Mouse (Mus musculus): ENCODE measurements around the gene Gfra1. TPM values are rescaled to one million over a fixed set of nuclear protein-coding genes. Genes with fewer than 3 reads are reported as not detected.

The Gfra1 gene
- polyA plus RNA-seq, 2 experiments from 2014 or later: 1.1 to 1.7 TPM

- ATAC-seq: no peak
Observed at GRCm38 (mm10) chr19:58389466-58389865, 66.2 kb downstream of the Gfra1 start.

- ATAC-seq: no peak
Observed at GRCm38 (mm10) chr19:58388851-58389447, 66.8 kb downstream of the Gfra1 start.

- ATAC-seq: no peak
Observed at GRCm38 (mm10) chr19:58383273-58383672, 72.4 kb downstream of the Gfra1 start.

DNA sequence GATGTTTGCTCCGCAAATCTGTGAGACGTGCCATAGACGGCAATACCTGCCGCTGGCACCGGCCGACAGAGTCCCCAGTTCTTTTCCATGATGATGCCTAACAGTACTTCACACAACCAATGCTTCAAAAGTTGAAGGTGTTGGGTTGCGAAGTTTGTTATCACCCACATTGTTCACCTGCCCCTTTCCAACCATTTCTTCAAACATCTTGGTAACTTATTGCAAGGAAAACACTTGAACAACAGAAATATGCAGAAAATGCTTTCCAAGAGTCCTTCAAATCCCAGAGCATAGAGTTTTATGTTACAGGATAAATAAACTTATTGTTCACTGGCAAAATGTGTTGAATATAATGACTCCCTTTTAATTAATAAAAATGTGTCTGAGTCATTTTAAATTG lies 73.2 kb downstream of the Gfra1 start:
- no peak for ATAC-seq

- no peak for ATAC-seq
Observed at GRCm38 (mm10) chr19:58377969-58378368, 77.7 kb downstream of the Gfra1 start.

DNA sequence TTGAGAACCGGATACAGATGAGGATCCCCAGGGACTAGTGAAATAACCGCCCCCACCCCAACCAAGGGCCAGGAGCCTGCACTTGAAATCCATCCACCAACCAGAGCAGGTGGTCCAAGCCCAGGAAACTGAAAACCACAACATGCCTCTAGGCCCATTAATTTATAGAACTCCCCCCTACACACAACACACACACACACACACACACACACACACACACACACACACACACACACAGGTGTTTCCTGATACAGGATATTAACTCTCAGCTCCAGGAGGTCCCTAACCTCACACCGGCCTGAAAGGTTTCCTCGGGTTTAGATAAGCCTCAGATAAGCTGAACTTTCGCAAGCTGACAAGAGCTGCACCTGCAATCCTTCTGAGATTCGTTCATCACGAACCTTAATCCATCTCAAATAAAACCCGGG lies 79.0 kb downstream of the Gfra1 start:
- no peak for ATAC-seq

DNA sequence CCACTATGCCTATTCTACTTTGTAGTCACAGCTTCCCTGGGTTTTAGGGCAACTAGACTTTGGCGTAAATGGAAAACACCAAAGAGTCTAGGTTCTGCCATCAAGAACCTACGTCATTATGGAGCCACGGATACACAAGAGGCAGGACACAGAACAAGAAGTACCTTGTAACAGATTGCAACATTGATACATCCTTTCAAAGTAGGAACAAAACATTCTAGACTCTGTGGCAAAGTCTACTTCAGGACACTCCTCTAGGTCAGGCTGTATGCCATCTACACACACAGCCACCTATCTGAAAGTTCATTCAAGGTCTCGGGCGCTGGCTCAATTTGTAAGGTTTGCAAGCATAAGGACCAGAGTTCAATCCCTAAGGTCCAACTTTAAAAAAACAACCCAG lies 81.1 kb downstream of the Gfra1 start:
- ATAC-seq: no peak

- no peak for ATAC-seq
Observed at GRCm38 (mm10) chr19:58374155-58374554, 81.6 kb downstream of the Gfra1 start.

GRCm38 (mm10) chr19:58368513-58368912 lies 87.2 kb downstream of the Gfra1 start:
- ATAC-seq: no peak

DNA sequence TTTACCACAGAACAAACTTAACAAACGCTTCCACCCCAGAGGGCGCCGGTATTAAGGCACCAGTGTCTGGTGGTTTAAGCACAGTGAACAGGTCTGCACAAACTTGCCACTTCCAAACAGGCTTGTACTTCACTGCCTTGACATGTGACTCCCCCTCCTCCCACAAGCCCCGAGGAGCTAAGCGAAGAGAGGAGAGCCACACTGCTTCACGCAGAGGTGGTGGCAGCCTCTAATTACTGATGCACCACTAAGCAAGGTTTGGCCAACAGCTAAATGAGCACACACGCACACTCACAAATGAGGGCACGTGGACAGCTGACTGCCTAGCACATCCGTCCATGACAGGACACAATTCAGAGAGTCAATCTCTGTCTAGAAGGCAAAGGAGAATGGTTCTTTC lies 91.0 kb downstream of the Gfra1 start:
- no peak for ATAC-seq

DNA sequence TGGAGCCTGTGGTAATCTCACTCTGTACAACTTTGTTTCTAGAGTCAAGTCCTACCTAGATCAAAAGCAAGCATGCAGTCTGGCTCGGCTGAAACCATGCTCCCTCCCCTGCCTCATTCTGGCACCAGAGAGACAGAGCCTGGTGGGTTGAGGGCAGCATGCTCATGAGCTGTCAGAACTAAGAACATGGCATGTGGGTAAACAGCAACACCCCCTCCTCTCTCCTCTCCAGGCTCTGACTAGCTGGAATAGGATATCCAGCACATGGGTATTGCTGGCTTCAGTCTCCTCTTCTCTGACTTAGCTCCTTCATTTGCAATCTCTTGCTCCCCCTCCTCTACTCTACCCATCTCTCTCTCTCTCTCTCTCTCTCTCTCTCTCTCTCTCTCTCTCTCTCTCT lies 94.7 kb downstream of the Gfra1 start:
- ATAC-seq: no peak

DNA sequence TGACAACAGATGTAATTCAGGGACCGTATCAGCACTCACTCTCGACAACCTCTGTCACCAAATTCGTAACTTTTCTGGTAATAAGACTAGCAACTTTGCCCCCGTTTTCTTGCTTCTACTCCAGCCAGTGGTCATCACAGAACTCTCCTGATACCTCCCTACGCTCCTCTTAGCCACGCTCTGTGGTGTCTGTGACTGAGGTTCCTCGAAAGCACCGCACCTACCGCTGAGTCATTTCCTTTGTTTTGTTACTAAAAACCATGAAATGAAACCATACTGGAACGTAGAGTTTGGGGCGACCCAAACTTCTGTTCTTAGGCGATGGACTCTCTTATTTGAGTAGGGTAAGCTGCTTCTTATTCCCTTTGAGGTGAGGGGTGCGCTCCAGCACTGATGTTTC lies 97.6 kb downstream of the Gfra1 start:
- ATAC-seq: no peak

DNA sequence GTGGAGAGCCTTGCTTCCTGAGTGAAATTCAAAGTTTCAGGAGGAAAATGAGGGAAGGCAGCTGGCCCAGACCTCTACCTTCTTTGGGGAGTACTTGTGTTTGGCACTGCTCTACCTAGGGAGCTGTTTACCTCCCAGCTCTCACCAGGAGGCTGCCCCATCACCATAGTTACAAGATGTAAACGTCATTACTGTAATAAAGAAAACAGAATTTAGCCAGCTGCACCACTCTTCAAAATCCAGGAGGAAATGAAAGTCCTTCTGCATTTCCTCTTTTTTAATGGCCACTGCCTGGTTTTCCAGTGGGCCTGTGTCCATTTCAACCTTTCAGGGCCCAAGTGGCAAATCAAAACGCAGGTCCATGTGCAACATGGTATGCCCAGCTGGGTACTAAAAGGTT lies 101.8 kb downstream of the Gfra1 start:
- ATAC-seq: no peak

DNA sequence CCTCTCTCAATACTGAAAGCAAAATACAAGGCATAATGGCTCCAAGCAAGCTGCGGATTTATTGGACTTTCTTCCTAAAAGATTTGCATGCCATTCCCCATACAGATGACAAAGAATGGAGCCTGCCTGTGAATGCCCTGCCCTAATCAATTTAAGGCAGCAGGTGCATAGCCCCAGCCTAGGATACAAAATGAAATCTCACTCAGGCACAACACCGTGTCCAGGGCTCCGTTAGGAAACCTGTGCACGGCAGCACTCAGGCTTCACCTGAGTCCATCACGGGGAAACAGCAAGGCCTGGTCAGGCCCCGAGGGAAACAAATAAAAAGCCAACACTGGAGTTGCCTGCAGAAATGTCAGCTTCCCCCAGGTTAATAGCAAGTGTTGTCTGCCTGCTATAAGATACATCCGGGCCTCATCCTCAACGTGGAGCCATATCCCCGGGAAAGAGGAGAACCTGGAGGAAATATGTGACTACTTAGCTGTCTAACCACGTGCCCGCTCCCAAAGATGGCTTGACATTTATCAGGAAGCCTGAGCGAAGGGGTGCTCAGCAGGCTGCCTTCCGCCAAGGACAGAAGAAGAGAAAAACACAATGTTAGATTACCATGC lies 102.3 kb downstream of the Gfra1 start:
- no peak for ATAC-seq

DNA sequence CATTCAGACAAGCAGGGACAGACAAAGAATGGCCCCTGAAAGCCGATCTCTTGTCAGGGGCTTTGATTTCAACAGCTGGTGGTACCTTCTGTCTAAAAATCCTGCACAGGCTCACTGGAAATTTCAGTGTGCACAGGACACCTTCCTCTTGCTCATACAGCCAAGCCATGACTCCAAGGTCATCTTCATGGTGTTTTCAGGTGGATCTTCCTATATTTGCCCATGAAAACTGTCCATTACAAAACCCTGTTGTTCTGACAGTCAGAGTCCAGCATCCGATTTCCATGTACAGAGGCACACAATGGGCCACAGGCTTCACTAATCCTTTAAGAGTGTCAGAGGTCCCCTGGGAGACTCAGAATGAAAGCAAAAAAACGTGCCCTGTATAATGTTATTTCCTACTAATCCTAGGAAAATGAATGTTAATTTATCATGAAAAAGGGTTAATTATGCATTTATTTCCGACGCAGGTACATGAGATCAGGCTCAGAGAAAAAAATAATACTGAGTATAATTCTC lies 105.8 kb downstream of the Gfra1 start:
- ATAC-seq: no peak

GRCm38 (mm10) chr19:58345137-58345536 lies 110.6 kb downstream of the Gfra1 start:
- no peak for ATAC-seq

DNA sequence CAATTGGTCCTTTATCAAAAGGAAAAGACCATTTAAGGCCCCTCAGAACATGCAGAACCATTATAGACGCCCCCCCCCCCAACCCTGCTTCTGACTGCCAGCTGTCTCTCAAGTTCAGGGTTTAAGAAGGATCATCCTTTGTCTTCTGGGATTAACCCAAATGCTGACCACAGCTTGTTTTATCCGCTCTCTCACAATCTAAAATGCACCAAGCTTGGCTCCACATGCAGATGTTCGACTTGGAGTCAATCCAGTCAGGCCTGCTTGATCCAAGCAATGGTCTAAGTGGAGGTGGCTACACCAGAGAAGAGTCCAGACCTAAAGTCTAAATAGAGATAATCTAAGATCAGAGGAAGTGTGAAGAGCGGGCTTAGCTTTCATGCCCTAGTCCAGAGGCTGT lies 114.4 kb downstream of the Gfra1 start:
- no peak for ATAC-seq

- no peak for ATAC-seq
Observed at GRCm38 (mm10) chr19:58340221-58340620, 115.5 kb downstream of the Gfra1 start.

GRCm38 (mm10) chr19:58336802-58337201 lies 118.9 kb downstream of the Gfra1 start:
- no peak for ATAC-seq

DNA sequence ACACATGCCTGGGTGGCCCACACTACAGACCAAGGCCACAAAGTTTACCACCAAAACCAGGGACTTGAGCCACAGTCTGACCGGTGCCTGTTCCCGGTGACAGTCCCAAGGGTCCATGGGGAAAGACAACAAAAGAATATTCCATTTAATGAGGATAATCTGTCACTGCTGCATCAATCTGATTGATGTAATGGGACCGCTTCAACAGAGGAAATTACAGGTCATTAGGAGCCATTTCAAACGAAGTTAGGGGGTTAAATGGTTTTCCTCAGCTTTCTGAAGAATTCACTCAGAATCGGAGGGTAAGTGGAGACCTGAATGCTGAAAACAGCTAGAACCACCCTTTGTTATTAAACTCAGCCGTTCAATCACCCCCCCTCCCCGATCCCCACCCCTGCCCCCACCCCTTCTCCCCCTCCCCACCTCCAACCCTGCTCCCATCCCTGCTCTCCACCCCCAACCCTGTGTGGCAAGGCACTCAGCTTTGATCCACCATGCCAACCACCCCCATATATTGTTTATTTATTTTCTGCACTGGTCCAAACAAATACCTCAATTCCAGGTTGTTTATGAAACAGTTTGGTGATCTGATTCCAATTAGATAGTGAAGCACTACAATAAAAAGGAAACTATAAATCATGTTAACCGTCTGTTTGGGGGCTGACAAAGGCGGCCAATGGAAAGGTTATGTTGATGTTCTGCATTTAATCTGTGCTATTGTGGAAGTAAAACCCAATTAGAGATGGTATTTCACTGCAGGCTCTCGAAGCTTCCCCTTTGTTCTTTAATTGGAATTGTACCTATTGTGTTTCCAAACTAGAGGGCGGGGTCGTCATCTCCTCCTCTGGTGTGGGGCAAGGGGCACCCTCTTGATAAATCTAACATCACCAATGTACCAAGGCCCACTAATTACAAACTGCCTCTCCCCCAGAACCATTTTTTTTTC lies 119.9 kb downstream of the Gfra1 start:
- ATAC-seq: no peak

DNA sequence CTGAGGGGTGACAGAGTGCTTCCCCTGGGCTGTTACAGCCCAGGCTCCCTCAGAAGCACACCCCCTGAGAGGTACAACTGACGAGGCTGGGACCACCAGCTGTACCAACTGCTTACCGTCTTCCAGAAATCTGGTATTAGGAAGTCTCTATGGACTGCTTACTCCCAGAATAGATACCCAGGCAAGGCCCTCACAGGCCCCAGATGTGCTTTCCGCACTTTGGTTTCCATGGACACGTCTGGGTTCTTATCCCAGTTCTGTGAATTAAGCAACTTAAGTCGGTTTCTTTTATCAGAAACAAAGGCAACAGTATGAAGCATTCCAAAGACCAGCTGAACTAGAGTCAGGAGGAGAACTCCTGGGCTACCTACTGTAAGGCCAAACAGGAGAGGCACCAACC lies 126.4 kb downstream of the Gfra1 start:
- no peak for ATAC-seq

DNA sequence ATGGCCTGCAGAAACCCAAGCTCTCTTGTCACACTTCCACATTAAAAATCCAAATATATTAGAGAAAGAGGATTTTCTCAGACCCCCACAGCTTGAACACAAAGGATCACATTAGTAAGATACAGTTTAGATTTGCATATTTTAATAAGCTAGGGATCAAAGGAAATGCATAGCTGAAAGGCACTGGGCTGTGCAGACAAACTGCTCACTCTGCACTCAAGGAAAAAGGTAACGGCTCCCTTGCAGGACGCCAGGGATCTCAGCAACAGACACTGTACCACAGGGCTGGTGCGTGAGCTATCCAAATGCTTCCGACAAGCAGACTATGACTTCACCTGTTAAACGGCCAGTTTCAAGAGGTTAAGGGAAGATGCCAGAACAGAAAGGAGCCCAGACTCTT lies 127.7 kb downstream of the Gfra1 start:
- ATAC-seq: no peak

GRCm38 (mm10) chr19:58316474-58316873 lies 139.2 kb downstream of the Gfra1 start:
- ATAC-seq: no peak

DNA sequence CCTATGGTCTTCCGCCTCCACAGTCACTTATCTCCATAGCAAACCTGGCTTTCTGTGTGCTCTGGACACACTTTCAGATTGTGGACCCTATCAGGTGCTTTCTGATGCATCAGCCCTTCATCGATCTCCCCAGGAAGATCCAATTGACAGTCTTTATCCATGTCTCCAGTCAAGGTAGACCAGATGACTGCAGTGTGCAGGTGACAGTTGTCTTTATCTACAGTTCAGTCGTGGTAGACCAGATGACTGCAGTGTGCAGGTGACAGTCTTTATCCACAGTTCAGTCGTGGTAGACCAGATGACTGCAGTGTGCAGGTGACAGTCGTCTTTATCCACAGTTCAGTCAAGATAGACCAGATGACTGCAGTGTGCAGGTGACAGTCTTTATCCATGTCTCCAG lies 140.0 kb downstream of the Gfra1 start:
- no peak for ATAC-seq

Data from CD4-positive, CD25-positive, alpha-beta regulatory T cell, adult 4 months (primary cell).